Mouse (Mus musculus): ENCODE measurements around the gene Coro1c. TPM values are rescaled to one million over a fixed set of nuclear protein-coding genes. Genes with fewer than 3 reads are reported as not detected.

The Coro1c gene
- polyA plus RNA-seq, 1 experiment from 2014 or later = 102 TPM

DNA sequence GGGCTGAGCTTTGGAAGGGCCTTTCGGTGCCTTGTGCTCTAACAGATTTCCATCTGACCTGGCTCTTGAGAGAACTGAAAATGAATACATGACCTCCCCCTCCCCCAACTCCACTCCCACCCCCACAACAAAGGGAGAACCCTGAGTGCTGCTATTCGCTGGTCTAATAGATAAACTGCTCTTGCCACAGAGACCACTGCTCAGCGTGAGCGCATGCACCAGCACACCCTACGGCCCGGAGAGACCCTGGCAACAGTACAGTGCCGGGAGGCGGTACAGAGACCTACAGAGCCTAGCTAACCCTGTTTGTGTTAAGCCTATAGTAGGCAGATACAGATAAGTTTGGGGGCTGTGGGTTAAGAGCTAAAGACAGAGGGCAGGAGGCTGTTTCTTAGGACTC, 22.9 kb downstream of the Coro1c start:
- DNase-seq (ENCODE audit: low spot score) (no peak), ATAC-seq (no peak)
- no peak for TF ChIP-seq EP300 (IDR thresholded peaks at IDR 0.05)
- TF ChIP-seq CTCF (IDR thresholded peaks at IDR 0.05) = no peak
- H3K36me3 ChIP-seq (ENCODE audit: insufficient read depth, low read length) = peaks cover 8% of the 10 kb centered on the region
- H3K9me3 ChIP-seq (ENCODE audit: low read length) = no peaks in the 10 kb centered on the region
- H3K4me1 ChIP-seq (ENCODE audit: insufficient read depth, low read depth, low read length) = peaks cover 21% of the 10 kb centered on the region; the same call in 1 of the 2 replicates
- H3K9ac ChIP-seq (replicated peaks; ENCODE audit: low read depth) = no peak overlapping the region
- no peak overlapping the region for H3K4me2 ChIP-seq (replicated peaks; ENCODE audit: low read depth, low read length)
- H3K27me3 ChIP-seq (replicated peaks; ENCODE audit: insufficient read depth, low read length) = no peaks in the 10 kb centered on the region
- 82% methylated on average over 8 of the region's 8 CpGs for WGBS
- H3K4me3 ChIP-seq (ENCODE audit: low read depth, low read length) = no peak overlapping the region
- H3K27ac ChIP-seq (ENCODE audit: low read length) = no peak overlapping the region

- Histone ChIP-seq H3K9me3 (ENCODE audit: low read length) (no peaks in the 10 kb centered on the region), H3K4me3 (ENCODE audit: low read depth, low read length) (no peak overlapping the region), H3K9ac (replicated peaks; ENCODE audit: low read depth) (no peak overlapping the region), H3K27me3 (replicated peaks; ENCODE audit: insufficient read depth, low read length) (no peaks in the 10 kb centered on the region), H3K4me2 (replicated peaks; ENCODE audit: low read depth, low read length) (no peak overlapping the region), H3K4me1 (ENCODE audit: insufficient read depth, low read depth, low read length) (peaks cover 21% of the 10 kb centered on the region; the same call in 1 of the 2 replicates), H3K36me3 (ENCODE audit: insufficient read depth, low read length) (peaks cover 12% of the 10 kb centered on the region), H3K27ac (ENCODE audit: low read length) (no peak overlapping the region)
- no peak for DNase-seq (ENCODE audit: low spot score)
- ATAC-seq = no peak
- 66% methylated on average over 7 of the region's 7 CpGs for whole genome bisulfite sequencing
- TF ChIP-seq CTCF (IDR thresholded peaks at IDR 0.05) (no peak), EP300 (IDR thresholded peaks at IDR 0.05) (no peak)
Measured at GRCm38 (mm10) chr5:113884750-113885149, 23.8 kb downstream of the Coro1c start.

- H3K27ac ChIP-seq (ENCODE audit: low read length) = peak overlapping the region; percentile 32; the same call in 1 of the 2 replicates
- peak; percentile 42 for DNase-seq (ENCODE audit: low spot score)
Measured at GRCm38 (mm10) chr5:113883384-113883771, 25.2 kb downstream of the Coro1c start.

GRCm38 (mm10) chr5:113882566-113883383, 25.8 kb downstream of the Coro1c start:
- Histone ChIP-seq H3K9ac (replicated peaks; ENCODE audit: low read depth) (no peak overlapping the region; the same call in 1 of the 2 replicates), H3K4me1 (ENCODE audit: insufficient read depth, low read depth, low read length) (peaks cover 18% of the 10 kb centered on the region; the same call in 1 of the 2 replicates), H3K27ac (ENCODE audit: low read length) (peak overlapping the region; percentile 32; the same call in 1 of the 2 replicates), H3K9me3 (ENCODE audit: low read length) (no peaks in the 10 kb centered on the region), H3K4me3 (ENCODE audit: low read depth, low read length) (no peak overlapping the region), H3K27me3 (replicated peaks; ENCODE audit: insufficient read depth, low read length) (no peaks in the 10 kb centered on the region), H3K4me2 (replicated peaks; ENCODE audit: low read depth, low read length) (0 out of 2 replicates have a peak overlapping the region, but pooled peaks have one; percentile 9), H3K36me3 (ENCODE audit: insufficient read depth, low read length) (peaks cover 12% of the 10 kb centered on the region)
- TF ChIP-seq EP300 (IDR thresholded peaks at IDR 0.05) (no peak), CTCF (IDR thresholded peaks at IDR 0.05) (no peak)
- 38% methylated on average over 15 of the region's 15 CpGs for WGBS
- DNase-seq (ENCODE audit: low spot score) (no peak), ATAC-seq (peak; percentile 31; the same call in 1 of the 2 replicates)

More at GRCm38 (mm10) chr5:113883384-113883771, 25.2 kb downstream of the Coro1c start:
- no peaks in the 10 kb centered on the region for H3K27me3 ChIP-seq (replicated peaks; ENCODE audit: insufficient read depth, low read length)
- H3K4me2 ChIP-seq (replicated peaks; ENCODE audit: low read depth, low read length) = 0 out of 2 replicates have a peak overlapping the region, but pooled peaks have one; percentile 9
- no peak overlapping the region for H3K9ac ChIP-seq (replicated peaks; ENCODE audit: low read depth)
- no peak overlapping the region for H3K4me3 ChIP-seq (ENCODE audit: low read depth, low read length)
- 44% methylated on average over 3 of the region's 3 CpGs for whole genome bisulfite sequencing
- H3K36me3 ChIP-seq (ENCODE audit: insufficient read depth, low read length) = peaks cover 12% of the 10 kb centered on the region
- no peak for TF ChIP-seq EP300 (IDR thresholded peaks at IDR 0.05)
- TF ChIP-seq CTCF (IDR thresholded peaks at IDR 0.05) = no peak
- H3K4me1 ChIP-seq (ENCODE audit: insufficient read depth, low read depth, low read length) = peaks cover 18% of the 10 kb centered on the region; the same call in 1 of the 2 replicates
- H3K9me3 ChIP-seq (ENCODE audit: low read length) = no peaks in the 10 kb centered on the region
- peak; percentile 27 for ATAC-seq

- WGBS = 92% methylated on average over 14 of the region's 14 CpGs
Measured at GRCm38 (mm10) chr5:113881136-113881535, 27.4 kb downstream of the Coro1c start.

GRCm38 (mm10) chr5:113878943-113879617, 29.5 kb downstream of the Coro1c start:
- no peak overlapping the region for H3K4me3 ChIP-seq (ENCODE audit: low read depth, low read length)
- TF ChIP-seq CTCF (IDR thresholded peaks at IDR 0.05) (no peak), EP300 (IDR thresholded peaks at IDR 0.05) (no peak)
- H3K27ac ChIP-seq (ENCODE audit: low read length) = no peak overlapping the region
- no peak overlapping the region for H3K9ac ChIP-seq (replicated peaks; ENCODE audit: low read depth)
- DNase-seq (ENCODE audit: low spot score) = no peak
- no peaks in the 10 kb centered on the region for H3K9me3 ChIP-seq (ENCODE audit: low read length)
- 85% methylated on average over 17 of the region's 17 CpGs for WGBS
- H3K36me3 ChIP-seq (ENCODE audit: insufficient read depth, low read length) = peaks cover 24% of the 10 kb centered on the region
- peaks cover 14% of the 10 kb centered on the region; the same call in 1 of the 2 replicates for H3K4me1 ChIP-seq (ENCODE audit: insufficient read depth, low read depth, low read length)
- H3K4me2 ChIP-seq (replicated peaks; ENCODE audit: low read depth, low read length) = no peak overlapping the region
- ATAC-seq = no peak
- H3K27me3 ChIP-seq (replicated peaks; ENCODE audit: insufficient read depth, low read length) = no peaks in the 10 kb centered on the region

More at GRCm38 (mm10) chr5:113881136-113881535, 27.4 kb downstream of the Coro1c start:
- TF ChIP-seq EP300 (IDR thresholded peaks at IDR 0.05) = no peak
- ATAC-seq = no peak
- Histone ChIP-seq H3K9me3 (ENCODE audit: low read length) (no peaks in the 10 kb centered on the region), H3K9ac (replicated peaks; ENCODE audit: low read depth) (no peak overlapping the region), H3K27ac (ENCODE audit: low read length) (no peak overlapping the region), H3K4me3 (ENCODE audit: low read depth, low read length) (no peak overlapping the region), H3K36me3 (ENCODE audit: insufficient read depth, low read length) (peaks cover 20% of the 10 kb centered on the region), H3K4me1 (ENCODE audit: insufficient read depth, low read depth, low read length) (peaks cover 14% of the 10 kb centered on the region; the same call in 1 of the 2 replicates), H3K4me2 (replicated peaks; ENCODE audit: low read depth, low read length) (no peak overlapping the region), H3K27me3 (replicated peaks; ENCODE audit: insufficient read depth, low read length) (no peaks in the 10 kb centered on the region)
- no peak for DNase-seq (ENCODE audit: low spot score)

Data from lung, postnatal 0 days (tissue).